Mouse (Mus musculus) mature B cell (primary cell): Measurements from ENCODE around the gene Paqr9.
"Not testable (repeated sequence)": the region's sequence is repeated elsewhere in the genome, so short reads cannot be mapped to it uniquely, and the experiment has no call there.

Experiments
- in situ Hi-C: fragments of 300-500 bp; cut with MboI; formaldehyde crosslinking; loops from 2 replicates; pipeline ENCODE4 v1.14.3; 2019

The Paqr9 gene

GRCm38 (mm10) chr9:95559059-95559935 lies at the start of gene Paqr9:
Paqr9 (plus strand) TSS chr9:95559657.
- in situ Hi-C loops: no loop called here

- in situ Hi-C loops: no loop called here
Measured at GRCm38 (mm10) chr9:95510693-95511404, 48.6 kb upstream of the Paqr9 start.

- in situ Hi-C loops: no loop called here
Measured at GRCm38 (mm10) chr9:95511472-95512330, 47.8 kb upstream of the Paqr9 start, which contains the start of gene U2surp. U2surp (minus strand) TSS chr9:95511996.

GRCm38 (mm10) chr9:95512331-95513030 lies 47.0 kb upstream of the Paqr9 start:
- in situ Hi-C loops: no loop called here

- in situ Hi-C loops: no loop called here
Measured at GRCm38 (mm10) chr9:95513776-95514175, 45.7 kb upstream of the Paqr9 start.

- in situ Hi-C loops: not testable (repeated sequence)
Measured at GRCm38 (mm10) chr9:95514361-95514760, 45.1 kb upstream of the Paqr9 start.

- in situ Hi-C loops: no loop called here
Measured at GRCm38 (mm10) chr9:95520563-95520962, 38.9 kb upstream of the Paqr9 start.

GRCm38 (mm10) chr9:95521031-95521430 lies 38.4 kb upstream of the Paqr9 start:
- in situ Hi-C loops: no loop called here

GRCm38 (mm10) chr9:95521566-95521965 lies 37.9 kb upstream of the Paqr9 start:
- in situ Hi-C loops: no loop called here

GRCm38 (mm10) chr9:95522561-95522960 lies 36.9 kb upstream of the Paqr9 start:
- in situ Hi-C loops: no loop called here

GRCm38 (mm10) chr9:95525376-95525775 lies 34.1 kb upstream of the Paqr9 start:
- in situ Hi-C loops: no loop called here

- in situ Hi-C loops: no loop called here
Measured at GRCm38 (mm10) chr9:95525961-95526360, 33.5 kb upstream of the Paqr9 start.

GRCm38 (mm10) chr9:95527676-95528075 lies 31.8 kb upstream of the Paqr9 start:
- in situ Hi-C loops: no loop called here

- in situ Hi-C loops: no loop called here
Measured at GRCm38 (mm10) chr9:95531144-95531543, 28.3 kb upstream of the Paqr9 start.

GRCm38 (mm10) chr9:95533817-95534216 lies 25.6 kb upstream of the Paqr9 start:
- in situ Hi-C loops: no loop called here

- in situ Hi-C loops: no loop called here
Measured at GRCm38 (mm10) chr9:95539176-95539800, 20.2 kb upstream of the Paqr9 start.

- in situ Hi-C loops: no loop called here
Measured at GRCm38 (mm10) chr9:95540487-95540886, 19.0 kb upstream of the Paqr9 start.

- in situ Hi-C loops: no loop called here
Measured at GRCm38 (mm10) chr9:95541208-95541607, 18.2 kb upstream of the Paqr9 start.

GRCm38 (mm10) chr9:95541650-95542432 lies 17.6 kb upstream of the Paqr9 start:
- in situ Hi-C loops: no loop called here

GRCm38 (mm10) chr9:95542475-95542874 lies 17.0 kb upstream of the Paqr9 start:
- in situ Hi-C loops: no loop called here
